Mouse (Mus musculus) frontal cortex, postnatal 14 days (tissue): ENCODE results near the gene Usp19.

Experiments used
- DNase-seq, 2 experiments: peaks; one replicate each; pipeline ENCODE4 v3.0.0; 2022; ENCODE audit warnings: low spot score in 2 of 2

Gene Usp19

DNA sequence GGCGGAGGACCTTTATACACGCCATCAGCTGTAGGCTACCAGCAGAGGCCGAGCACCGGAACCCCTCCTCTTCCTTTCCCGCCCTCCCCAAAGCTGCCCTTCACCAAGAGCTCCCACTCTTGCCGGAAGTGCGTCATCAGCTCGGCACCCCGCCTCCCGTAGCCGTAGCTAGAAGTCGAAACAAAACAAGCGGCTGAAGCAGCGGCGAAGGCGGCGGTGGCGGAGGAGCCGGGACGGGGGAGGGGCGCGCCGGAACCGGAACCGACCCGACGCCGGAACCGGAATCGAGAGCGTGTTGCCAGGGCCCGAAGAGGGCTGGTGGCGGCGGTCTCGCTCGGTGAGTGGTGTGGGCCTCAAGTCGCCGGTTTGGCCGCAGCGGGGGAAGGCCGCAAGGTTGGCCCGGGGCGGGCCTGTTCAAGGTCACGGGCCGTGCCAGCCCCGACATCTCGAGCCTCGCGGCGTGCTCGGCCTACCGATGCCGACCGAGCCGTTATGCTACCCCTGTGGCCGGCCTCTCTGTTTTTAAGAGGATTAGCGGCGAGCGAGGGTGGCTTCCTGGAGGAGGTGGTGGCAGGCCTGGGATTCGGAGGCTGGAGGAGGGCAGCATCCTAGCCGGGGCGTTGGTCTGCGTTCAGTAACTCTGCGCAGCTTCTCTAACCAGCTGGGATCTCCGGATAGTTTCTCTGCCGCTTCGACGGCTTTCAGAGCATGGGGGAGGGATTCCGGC lies at the start of gene Usp19:
Usp19 (plus strand) TSS at position 44 of the 727 bp plus-strand sequence.
- peak; percentile 91 to 92 for DNase-seq

DNA sequence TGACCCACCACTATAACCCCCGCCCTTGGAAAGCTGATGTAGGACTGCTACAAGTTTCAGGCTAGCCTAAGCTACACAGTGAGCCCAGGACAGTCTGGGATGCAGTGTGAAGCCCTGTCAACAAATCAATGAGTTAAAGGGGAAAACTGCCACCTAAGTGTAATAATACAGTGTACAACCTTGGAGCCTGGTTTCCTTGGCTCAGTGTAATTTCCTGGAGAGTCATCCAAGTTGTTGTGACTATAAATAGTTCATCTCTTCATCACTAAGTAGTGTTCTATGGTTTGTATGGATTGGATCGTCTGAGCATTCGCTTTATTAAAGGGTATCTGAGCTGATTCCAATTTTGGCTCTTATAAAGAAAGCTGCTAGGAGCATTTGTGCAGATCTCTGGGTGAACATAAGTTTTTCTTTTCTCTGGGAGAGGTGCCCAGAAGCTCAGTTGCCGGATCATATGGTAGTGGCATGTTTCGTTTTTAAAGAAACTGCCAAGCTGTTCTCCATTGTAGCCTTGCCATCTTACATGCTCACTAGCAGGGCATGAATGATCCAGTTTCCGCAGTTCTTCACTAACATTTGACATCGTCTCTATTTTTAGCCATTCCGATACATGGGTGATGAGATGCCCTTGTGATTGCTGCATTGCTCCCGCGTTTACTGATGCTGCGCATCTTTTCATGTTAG lies 49.0 kb upstream of the Usp19 start:
- DNase-seq = no peak

DNA sequence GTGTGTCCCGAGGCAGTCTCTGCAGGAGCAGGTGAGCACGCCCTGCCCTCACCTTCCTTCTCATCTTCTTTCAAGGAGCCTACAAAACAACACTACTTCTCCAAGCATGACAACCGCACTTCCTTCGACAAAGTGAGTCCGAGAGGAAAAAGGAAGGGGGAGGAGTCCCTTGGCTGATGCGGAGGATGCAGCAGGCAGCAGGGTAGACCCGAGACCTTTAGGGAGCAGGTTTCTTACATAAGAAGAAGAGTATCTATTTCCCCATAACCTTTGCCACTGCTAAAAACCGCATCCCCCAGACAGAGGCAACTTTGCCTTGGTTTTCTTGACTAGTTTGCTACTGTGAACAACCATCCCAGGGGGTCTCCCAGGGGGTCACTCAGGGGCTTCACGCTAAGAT lies 45.3 kb upstream of the Usp19 start:
- no peak for DNase-seq

DNA sequence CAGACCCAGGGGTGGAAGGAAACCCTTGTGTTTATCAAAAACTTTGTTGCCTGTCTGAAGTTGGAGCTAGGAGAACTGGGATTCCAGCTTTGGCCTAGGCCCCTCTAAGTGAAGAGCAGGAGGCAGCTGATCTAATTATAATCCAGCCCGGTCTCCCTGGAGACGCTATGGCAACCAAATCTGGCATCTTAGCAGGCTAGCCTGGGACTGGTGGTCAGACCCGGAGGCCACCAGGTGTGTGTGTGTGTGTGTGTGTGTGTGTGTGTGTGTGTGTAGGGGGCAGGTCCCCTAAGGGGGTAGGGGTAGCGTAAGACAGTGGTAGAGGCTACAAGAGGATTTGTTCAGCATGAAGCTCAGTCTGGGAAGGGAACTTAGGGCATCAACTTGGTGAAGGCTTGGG lies 40.5 kb upstream of the Usp19 start:
- no peak for DNase-seq

DNA sequence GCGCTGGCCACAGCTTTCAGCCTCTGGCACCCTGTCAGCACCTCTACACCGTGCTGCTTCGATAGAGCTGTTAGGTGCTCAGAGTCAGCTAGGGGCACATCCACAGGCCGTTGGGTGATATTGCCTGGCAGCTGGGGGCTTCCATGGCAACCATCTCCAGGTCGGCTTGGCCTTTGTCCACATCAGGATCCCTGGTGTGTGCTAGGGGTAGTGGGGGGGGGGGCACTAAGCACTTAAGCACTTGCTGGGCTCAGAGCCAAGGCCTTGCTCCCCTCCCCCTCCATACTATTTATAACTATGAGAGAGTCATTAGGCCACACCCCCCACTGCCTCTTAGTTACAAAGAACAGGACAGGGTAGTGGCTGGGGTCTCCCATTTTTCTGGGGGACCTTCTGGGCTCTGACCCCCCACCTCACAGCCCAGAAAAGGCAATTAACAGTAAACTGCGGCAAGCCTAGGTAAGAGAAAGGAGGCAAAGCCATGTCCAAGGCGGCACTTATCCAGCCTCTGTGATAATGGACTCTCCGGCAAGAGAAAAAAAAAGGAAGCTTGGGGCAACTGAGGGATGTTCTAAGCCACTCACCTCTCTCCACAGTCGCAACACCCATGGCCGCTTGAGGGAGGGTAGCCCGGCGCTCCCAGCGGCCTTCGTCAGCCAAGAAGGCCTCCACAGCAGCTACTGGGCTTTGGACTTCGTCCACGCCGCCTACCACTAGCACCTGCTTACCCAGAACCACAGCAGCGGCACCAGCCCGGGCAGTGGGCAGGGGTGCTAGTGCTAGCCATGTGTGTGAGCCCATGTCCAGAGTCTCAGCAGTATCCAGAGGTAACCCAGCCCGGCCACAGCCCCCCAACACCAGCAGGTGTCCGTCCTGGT lies 39.9 kb upstream of the Usp19 start:
- DNase-seq = no peak

DNA sequence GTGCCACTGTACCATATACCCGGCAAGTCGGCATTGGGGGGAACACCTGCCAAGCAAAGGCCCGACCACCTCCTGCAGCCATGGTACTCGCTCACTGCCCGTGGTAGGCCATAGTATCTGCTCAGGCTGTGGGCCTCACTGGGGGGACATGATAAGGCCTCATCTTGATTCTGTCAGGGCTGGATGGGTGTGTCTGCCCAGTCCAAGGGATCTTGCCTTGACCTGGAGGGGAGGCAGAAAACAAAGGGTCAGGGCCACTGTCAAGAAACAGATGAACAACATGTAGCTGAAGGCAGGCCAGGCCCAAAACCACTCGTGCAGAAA lies 39.3 kb upstream of the Usp19 start:
- no peak for DNase-seq

DNA sequence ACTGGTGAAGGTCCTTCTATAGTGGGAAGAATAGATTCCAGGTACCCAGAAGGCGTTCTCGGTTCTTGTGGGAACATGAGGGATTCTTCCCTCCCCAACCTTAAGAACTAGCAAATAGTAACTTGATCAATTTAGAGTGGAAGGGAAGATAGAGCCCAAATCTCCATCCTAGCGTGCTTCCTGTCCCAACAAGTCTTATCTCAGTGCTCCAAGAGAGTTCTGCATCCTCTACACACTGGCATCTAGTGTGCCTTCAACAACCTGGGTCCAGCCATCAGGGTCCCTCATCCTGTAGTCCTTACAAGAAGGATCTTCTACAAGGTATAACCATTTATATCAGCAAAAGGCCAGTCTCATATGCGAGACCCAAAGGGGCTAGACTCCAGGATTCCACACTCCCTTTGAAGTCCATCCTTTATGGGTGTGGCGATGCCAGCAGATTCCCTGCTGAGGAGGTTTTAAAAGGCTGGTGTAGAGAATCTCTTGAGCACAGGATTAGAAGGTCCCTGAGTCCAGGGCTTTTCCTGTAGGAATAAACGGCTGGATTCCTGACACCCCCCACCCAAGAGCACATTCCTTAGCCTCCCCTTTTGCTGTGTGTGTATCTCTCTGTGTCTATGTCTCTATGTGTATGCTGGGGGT lies 38.8 kb upstream of the Usp19 start:
- no peak for DNase-seq

DNA sequence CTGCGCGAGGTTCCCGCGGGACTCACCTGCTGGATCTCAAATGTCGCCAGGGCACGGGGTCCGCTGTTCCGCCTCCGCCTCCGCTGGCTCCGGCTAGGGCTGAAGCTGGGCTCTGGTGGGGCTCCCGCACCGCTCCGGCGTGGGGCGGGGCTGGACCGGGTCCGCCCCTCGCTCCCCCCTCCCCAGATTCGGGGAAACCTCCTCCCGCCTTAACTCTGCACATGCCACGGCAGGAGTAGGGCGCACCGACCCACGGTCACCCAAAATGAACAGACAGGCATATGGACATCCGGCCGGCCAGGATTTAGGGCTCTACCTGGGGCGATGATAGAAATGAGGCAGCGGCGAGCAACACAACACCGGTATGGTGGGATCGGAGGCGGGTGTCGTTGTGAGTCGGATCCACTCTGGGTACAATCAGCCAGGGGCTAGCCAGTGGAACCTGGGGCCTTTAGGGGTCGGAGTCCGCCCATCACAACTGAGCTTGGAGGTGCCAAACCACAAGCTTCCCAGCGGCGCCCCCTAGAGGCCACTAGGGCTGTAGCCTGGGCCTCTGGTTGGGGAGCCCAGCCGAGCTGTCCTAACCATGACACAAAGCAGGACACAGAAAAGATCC lies 38.0 kb upstream of the Usp19 start:
- DNase-seq = peak; percentile 70 to 80

DNA sequence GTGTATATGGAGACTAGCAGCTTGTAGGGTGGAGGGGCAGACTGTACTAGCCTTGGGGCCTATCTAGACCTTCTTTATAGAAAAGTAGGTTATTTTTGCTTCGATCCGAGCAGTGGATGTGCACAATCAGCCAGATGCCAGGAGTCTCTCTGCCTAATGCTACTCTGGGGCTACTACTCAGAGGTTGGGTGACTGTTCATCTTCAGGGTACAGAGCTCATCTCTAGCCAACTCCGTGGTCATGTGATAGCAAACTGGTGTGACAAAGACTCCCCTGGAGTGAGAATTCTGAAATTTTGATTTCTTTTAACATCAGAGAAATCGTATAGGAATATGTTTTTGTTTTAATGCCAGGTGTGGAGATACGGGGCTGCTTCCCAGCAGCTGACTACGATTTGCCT lies 37.5 kb upstream of the Usp19 start:
- DNase-seq = no peak

DNA sequence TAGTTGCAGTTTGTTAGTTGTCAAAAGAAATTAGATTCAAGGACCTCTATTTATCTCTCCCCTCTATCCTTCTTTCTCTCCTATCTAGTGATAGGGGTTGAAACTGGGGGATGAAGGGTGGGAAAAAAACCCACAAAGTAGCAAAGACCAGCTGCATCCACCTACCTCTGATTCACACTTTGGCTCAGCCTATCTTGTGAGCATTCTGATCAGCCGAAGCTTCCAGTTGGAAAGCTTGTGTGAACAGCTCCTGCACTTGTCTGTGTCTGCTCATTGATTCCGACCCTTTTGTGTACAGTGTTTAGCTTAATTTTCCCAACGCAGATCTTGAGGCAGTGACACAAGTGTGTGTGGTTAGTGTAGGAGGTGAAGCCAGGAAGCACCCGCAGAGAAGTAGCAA lies 36.9 kb upstream of the Usp19 start:
- no peak for DNase-seq

DNA sequence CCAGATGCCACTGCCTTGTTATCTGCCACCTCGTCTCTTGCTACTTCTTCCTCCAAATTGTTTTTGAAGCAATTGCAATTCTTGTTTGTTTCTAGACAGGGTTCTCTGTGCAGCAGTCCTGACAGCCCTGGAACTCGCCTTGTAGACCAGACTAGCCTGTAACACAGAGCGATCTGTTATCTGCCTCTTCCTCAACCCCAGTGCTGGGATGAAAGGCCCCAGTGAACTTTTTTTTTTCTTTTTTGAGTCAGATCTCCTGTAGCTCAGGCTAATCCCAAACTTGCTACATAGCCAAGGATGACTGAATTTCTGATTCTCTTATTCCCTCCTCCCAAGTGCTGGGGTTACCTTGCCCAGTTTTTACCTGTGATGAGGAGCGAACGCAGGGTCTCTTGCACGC lies 36.0 kb upstream of the Usp19 start:
- no peak for DNase-seq

DNA sequence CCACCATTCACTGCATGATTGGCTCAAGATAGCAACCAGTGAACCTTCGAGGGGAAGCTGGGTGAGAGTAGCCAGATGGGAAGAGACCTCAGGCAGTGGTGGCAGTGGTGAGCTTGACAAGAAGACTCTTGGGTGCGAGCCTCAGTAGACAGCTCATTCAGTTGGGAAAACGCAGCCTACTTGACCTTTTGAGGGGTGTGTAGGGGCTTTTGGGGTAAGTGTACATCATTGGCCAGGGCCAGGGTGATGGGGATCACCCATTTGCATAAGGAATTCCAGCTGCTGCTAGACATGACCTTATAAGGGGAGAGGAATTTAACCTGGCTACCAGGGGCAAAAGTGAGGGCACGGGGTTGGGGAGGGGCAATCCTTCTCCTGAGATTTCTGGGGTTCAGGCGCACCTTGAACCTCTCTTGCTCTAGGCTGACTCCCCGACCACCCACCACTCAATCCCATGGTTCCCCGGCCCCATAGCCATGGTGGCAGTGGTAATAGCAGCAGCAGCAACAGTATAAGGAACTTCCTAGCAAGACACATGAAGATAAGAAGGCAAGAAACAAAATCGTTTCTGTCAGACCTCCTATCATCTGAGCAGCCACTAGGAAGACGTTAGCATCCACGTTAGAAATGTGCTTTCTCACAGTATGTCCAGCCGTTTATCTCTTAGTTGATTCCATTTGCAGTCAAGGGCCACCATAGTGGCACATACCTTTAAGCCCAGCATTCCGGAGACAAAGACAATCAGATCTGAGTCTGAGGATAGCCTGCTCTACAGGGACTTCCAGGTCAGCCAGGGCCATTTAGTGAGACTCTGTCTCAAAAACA lies 34.4 kb upstream of the Usp19 start:
- no peak for DNase-seq

DNA sequence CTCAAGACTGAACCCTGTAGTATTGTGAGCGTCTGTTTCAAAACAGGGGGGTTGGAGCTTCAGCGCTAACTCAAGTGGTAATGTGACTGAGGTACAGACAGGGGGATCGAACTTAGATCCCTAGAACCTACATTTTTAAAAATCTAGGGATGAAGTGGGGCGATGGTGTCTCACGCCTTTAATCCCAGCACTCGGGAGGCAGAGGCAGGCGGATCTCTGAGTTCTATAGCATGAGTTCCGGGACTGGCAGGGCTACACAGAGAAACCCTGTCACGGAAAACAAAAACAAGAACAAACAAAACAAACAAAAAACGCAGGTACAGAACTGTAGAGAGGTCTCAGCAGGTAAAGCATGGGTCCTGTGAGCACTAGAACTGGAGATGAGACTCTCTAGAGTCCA lies 33.4 kb upstream of the Usp19 start:
- DNase-seq = no peak

DNA sequence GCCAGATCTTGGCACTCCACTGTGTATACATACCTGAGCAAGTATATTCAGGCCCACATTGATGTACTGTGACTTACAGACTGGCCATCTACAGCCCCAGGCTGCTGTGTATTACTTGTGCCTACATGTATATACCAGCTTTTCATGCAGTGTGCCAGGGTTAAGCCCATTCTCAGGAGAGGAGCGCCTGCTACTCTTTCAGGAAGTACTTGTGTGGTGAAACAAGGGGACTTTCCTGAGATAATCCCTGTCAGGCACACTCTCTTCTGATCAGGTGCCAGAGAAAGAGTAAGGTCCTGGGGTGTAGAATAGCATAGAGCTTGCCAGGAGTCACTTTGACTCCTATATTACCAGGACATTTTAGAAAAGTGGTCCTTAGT lies 30.5 kb upstream of the Usp19 start:
- DNase-seq = no peak

DNA sequence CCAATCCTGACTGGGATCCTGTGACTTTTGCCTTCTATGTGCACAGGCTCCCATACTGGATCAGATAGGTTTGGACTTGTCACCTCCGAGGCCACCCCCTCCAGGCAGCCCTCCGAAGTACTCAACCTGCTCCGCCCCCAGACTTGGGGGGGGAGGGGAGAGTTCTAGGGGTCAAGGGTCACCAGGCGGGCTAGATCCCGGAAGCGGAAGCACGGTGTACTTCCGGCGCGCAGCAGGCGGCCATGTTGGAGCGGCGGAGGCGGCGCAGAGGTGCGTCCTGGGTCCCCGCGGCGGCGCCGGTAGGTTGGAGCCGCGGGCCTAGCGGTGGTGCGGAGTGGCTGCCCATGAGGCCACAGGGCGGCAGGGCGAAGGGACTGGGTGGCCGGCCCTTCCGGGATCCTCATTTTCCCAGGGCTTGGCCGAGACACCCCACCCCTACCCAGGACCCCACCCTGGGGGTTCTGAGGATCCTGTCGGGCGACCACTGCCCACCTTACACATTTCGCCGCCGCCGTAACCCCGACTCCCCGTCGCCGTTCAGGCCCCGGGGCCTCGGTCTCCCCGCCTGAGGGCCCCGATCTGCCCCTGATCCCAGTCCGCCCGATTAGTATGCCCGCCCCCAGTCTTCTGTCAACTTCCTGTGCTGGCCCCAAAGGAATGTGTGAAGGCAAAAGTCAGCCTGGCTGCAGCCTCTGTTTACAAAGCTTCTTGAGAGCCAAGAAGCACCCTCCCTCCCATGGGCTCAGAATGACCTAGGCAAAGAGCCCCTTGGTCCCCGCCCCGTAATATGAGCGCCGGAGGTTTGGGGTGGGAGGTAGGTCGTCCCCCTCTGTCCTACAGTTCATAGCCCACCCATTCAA lies 29.9 kb upstream of the Usp19 start, which contains the start of gene Ccdc71:
Ccdc71 (plus strand) TSS at position 209 of the 860 bp plus-strand sequence.
- peak; percentile 80 to 83 for DNase-seq

DNA sequence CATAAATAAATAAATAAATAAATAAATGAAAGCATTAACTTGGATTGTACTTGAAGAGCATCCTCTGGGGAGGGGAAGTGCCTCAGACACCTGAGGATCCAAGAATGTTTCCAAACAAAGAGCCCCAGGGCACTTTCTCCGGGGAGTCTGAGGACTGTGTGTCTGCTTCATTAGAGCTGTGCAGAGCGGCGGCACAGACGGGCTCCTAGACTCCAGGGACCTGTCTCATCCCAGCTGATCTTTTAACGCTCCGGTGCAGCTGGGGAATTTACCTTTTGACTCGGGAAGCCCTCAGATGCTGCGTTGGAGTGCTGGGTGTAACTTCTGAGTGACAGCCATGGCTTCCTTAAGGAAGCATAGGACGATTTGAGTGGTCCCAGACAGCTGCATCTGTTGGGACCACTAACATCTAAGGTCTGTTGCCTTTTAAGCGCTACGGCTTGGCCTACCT lies 29.2 kb upstream of the Usp19 start, which contains the start of gene Klhdc8b:
Klhdc8b (minus strand) TSS at position 401 of the 451 bp plus-strand sequence.
- DNase-seq = no peak

DNA sequence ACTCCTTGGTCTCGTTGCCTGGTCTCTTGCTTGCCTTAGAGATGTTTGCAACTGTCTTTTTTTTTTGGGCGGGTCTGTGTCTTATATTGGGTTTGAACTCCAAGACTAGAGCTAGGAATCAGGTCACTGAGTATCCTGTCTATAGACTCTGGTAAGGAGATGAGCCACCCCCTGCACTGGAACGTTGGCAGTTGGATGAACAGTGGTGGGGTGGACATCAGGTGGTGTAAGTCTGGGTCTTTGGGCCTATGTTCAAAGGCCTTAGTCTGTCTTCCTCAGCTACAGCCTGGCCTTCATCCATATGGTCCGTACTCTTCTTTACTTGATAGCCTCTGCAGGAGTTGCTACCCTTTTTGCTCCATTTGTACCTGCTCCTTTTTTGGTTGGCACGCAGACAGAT lies 28.7 kb upstream of the Usp19 start:
- no peak for DNase-seq

DNA sequence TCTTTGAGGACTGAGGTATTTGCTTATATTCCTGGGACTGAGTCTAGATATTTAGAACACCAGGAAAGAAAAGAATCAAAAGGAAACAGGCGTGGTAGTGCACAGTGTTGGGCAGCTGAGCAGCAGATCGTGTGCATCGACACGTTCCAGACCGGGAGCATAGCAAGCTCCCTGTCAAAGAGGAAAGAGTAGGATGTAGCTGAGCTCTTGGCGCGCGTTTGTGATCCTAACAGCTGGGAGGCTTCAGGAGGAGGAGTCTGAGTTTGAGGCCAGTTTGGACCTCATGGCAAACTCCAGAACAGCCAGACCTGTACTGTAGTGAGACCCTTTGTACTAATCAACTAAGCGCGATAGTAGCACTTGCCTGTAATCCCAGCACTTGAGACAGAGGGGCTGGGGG lies 28.2 kb upstream of the Usp19 start:
- DNase-seq = no peak

DNA sequence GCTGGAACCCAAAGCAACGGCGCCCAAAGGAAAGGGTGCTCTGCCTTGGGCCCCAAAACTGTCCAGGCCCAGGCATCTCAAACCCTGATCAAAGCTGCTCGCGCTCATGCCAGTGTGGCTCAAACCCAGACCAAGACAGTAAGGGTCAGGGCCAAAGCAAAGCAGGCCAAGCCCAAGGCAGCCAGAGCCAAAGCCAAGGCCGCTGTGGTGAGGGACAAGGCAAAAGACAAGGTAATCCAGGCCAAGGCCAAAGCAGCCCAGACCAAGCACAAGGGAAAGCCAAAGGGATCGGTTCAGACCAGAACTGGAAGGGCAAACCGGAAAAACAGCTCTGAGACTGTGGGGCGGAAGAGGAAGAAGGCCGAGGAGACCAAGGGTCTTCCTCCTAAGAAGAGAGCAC lies 26.7 kb upstream of the Usp19 start:
- no peak for DNase-seq

DNA sequence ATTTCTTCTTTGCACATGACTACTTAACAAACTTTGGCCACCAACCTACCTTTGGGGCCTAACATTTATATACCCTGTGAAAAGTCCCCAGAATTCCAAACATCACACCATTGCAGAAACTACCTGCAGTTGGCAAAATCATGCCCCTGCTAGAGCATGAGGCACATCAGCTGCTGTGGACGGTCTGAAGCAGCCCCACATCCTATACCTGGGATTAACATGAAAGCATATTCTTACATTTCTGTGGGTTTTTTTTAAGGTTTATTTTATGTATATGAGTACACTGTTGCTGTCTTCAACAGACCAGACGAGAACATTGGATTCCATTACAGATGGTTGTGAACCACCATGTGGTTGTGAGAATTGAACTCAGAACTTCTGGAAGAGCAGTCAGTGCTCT lies 24.2 kb upstream of the Usp19 start:
- no peak for DNase-seq
